Mouse (Mus musculus) brain, embryonic 14.5 days (tissue): ENCODE data around the gene Lasp1.

Experiments used
- CTCF ChIP-seq: fragments of 200-500 bp; IDR thresholded peaks from 2 replicates; pipeline ENCODE4 v1.5.1; 2012; ENCODE audit warnings: inconsistent platforms, mild to moderate bottlenecking, moderate library complexity, borderline replicate concordance; ENCODE audit not compliant: insufficient read depth, insufficient read length; ENCODE audit errors: extremely low read depth
- POLR2A ChIP-seq: fragments of 200-500 bp; IDR thresholded peaks from 2 replicates; pipeline ENCODE4 v1.6.1; 2012; ENCODE audit warnings: mild to moderate bottlenecking, inconsistent platforms, borderline replicate concordance; ENCODE audit not compliant: poor library complexity, insufficient read depth, insufficient read length, severe bottlenecking; ENCODE audit errors: extremely low read depth

GRCm38 (mm10) chr11:97776497-97777128 is 22.2 kb upstream of the Lasp1 start:
- TF ChIP-seq CTCF = no peak
- no peak for TF ChIP-seq POLR2A
